Mouse (Mus musculus) E14TG2a.4 (cell line): ENCODE results near the gene St6galnac4.

Experiments
- H3K27me3 ChIP-seq: 2 replicates; pipeline ENCODE4 v1.6.1; 2014; ENCODE audit warnings: low read length, control low read depth; ENCODE audit not compliant: insufficient read depth
- H3K36me3 ChIP-seq: 2 replicates; pipeline ENCODE4 v1.6.1; 2014; ENCODE audit warnings: low read length, control low read depth; ENCODE audit not compliant: insufficient read depth
- H3K4me1 ChIP-seq: replicated peaks from 2 replicates; pipeline ENCODE4 v1.6.1; 2014; ENCODE audit warnings: low read depth, low read length, control low read depth
- H3K4me3 ChIP-seq: replicated peaks from 2 replicates; pipeline ENCODE4 v1.5.1; 2014; ENCODE audit warnings: mild to moderate bottlenecking, low read length
- H3K9me3 ChIP-seq: 2 replicates; pipeline ENCODE4 v1.6.1; 2014; ENCODE audit warnings: low read length, control low read depth
- CTCF ChIP-seq: conservative IDR thresholded peaks from 2 replicates; pipeline ENCODE4 v1.5.1; 2014; ENCODE audit warnings: low read length
- NANOG ChIP-seq: IDR thresholded peaks from 2 replicates; pipeline ENCODE4 v1.6.1; 2014; ENCODE audit warnings: borderline replicate concordance, low read length, mixed read lengths
- POU5F1 ChIP-seq: IDR thresholded peaks from 2 replicates; pipeline ENCODE4 v1.6.1; 2014; ENCODE audit warnings: low read length, borderline replicate concordance

The St6galnac4 gene

DNA sequence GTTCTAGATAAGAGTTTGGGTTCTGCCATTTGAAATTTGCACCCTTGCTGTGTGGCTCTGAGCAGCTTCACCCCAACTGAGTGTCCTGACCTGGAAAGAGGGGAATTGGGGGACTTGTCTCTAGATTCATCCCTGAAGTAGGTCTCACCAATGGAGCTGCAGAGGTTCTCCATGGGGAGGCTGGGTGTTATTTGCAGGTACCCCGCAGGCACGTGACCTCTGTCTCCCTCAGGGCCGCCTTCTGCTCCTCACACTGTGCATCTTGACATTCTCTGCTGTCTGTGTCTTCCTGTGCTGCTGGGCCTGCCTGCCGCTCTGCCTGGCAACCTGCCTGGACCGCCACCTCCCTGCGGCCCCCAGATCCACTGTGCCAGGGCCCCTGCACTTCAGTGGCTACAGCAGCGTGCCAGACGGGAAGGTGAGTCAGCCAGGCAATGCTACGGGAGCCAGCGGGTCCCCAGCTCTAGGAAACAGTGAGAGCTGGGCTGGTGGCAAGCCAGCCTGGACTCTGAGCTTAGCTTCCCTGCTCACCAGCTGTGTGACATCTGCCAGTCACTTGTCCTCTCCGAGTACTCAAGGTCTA is 2.4 kb downstream of the St6galnac4 start:
- peaks cover 13% of the 10 kb centered on the region; the same call in 1 of the 2 replicates for H3K36me3 ChIP-seq
- H3K4me1 ChIP-seq: peaks cover 53% of the 10 kb centered on the region
- no peaks in the 10 kb centered on the region for H3K9me3 ChIP-seq
- peak overlapping the region; percentile 72 for H3K4me3 ChIP-seq
- peaks cover 12% of the 10 kb centered on the region for H3K27me3 ChIP-seq
- no peak for TF ChIP-seq CTCF
- no peak for TF ChIP-seq NANOG
- TF ChIP-seq POU5F1: no peak

DNA sequence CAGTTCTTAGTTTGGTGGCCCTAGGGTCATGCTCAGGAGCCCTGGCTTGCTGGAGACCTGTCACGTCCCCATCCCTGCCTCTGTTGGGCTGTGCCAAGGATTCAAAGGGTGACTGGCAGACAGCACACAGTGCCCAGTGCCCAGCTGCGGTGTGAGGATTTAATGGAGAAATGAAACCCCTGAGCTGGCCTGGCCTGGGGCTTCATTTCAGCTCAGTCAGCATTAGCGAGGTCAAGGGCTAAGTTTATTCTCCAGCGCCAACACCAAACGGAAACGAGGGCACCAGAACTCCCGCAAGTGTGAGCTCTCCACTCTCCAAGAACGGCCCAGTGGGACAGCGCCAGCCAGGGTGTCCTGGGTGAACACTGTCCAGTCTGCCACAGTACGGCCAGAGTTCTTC is 3.3 kb downstream of the St6galnac4 start:
- TF ChIP-seq POU5F1 (no peak), NANOG (no peak), CTCF (no peak)
- Histone ChIP-seq H3K27me3 (peaks cover 12% of the 10 kb centered on the region), H3K36me3 (peaks cover 13% of the 10 kb centered on the region; the same call in 1 of the 2 replicates), H3K9me3 (no peaks in the 10 kb centered on the region), H3K4me3 (no peak overlapping the region), H3K4me1 (peaks cover 62% of the 10 kb centered on the region)

DNA sequence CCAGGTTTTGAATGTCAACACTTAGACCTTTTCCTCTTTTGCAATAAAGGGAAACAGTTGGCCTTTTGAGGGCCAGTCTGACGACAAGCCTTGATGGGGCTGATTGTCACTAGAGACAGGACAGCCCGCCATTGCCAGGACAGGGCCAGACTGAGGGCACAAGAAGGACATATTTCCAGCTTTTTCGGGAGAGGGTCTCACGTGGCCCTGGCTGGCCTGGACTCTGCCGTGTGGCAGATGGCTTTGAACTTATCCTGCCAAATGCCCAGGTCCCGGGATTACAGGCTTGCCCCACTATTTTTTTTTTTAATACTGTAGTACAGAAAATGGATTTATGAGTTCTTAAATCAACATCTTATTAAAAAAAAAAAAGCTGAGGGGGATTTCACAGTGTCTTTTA is 4.4 kb downstream of the St6galnac4 start:
- peaks cover 21% of the 10 kb centered on the region for H3K36me3 ChIP-seq
- H3K4me1 ChIP-seq: peaks cover 64% of the 10 kb centered on the region
- peaks cover 12% of the 10 kb centered on the region for H3K27me3 ChIP-seq
- H3K9me3 ChIP-seq: no peaks in the 10 kb centered on the region
- no peak overlapping the region for H3K4me3 ChIP-seq
- TF ChIP-seq POU5F1 (no peak), NANOG (no peak), CTCF (no peak)

DNA sequence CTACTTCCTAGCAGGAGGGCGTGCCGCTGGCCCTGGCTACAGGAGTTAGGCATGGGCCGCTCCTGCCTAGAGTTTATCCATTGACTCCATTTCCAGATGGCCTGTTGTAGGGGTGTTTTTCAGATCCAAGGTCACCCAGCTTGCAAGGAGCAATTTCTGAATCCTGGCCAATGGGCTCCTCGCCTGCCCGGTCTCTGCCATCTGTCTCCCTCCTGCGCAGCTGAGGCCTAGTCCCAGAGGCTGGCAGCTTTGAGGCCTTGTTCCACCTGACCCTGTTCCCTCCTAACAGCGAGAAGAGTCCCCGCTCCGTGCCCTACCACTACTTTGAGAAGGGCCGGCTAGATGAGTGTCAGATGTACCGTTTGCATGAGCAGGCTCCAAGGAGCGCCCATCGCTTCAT is 9.8 kb downstream of the St6galnac4 start:
- peaks cover 52% of the 10 kb centered on the region for H3K4me1 ChIP-seq
- H3K36me3 ChIP-seq: peaks cover 25% of the 10 kb centered on the region
- H3K9me3 ChIP-seq: no peaks in the 10 kb centered on the region
- H3K4me3 ChIP-seq: no peak overlapping the region
- TF ChIP-seq NANOG (no peak), CTCF (no peak), POU5F1 (no peak)
- H3K27me3 ChIP-seq: no peaks in the 10 kb centered on the region

DNA sequence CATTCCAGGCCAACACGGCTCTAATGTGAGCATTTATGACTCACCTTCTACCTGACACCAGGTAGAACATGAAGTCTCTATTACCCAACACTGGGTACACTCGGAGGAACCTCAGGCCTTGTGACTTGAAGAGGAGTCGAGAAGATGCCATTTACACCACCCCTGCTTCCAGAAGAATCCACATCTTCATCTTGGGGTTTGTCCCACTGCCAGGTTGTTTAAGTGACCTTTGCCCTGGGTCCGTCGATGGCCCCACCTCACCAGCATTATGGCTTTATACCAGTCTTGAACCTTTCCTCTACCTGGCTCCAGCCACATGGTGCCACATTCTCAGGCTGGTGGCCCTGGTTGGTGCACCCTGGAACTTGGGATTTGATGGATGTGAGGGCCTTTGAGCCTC is 10.4 kb downstream of the St6galnac4 start:
- Histone ChIP-seq H3K4me1 (peaks cover 57% of the 10 kb centered on the region), H3K9me3 (no peaks in the 10 kb centered on the region), H3K36me3 (peaks cover 25% of the 10 kb centered on the region), H3K4me3 (no peak overlapping the region), H3K27me3 (no peaks in the 10 kb centered on the region)
- TF ChIP-seq NANOG (no peak), CTCF (no peak), POU5F1 (no peak)

DNA sequence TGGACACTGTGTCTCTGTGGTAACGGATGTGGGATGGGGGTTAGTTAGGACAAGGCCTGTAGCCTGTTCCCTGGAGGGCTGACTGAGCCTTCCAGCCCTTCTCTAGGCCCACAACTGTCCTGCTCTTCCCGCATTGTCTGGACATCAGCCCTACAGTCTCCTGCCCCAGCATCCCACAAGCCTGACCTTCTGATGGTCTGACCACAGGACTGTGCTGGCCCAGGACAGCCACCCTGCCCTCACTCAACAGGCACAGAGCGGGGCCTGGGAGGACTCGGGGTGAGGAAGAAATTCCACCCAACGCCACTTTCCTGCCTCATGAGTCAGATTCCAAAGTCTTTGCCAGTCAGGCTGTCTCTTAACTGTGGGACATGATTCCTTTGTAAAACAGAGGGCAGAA is 10.8 kb downstream of the St6galnac4 start:
- H3K4me3 ChIP-seq: no peak overlapping the region
- peaks cover 25% of the 10 kb centered on the region for H3K36me3 ChIP-seq
- H3K27me3 ChIP-seq: no peaks in the 10 kb centered on the region
- peaks cover 58% of the 10 kb centered on the region for H3K4me1 ChIP-seq
- TF ChIP-seq POU5F1: no peak
- H3K9me3 ChIP-seq: no peaks in the 10 kb centered on the region

DNA sequence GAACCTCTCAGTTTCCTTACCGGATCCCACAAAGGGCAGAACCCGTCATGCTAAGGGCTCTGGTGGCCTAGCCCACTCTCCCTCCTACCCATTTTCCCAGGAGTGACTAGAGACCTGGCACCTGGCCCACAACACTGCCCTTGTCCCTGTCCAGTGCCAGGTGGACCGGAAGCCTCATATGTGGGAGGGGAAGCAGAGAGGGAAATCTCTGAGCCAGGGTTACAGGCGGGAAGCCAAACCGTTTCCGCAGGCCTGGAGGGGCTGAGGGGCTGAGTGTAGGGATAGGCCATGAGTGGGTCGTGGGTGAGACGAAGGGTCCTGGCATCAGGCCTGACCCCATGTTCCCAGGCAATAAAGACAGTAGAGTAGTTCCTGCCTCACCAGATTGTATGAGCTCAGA is 11.6 kb downstream of the St6galnac4 start:
- Histone ChIP-seq H3K4me1 (peaks cover 52% of the 10 kb centered on the region), H3K36me3 (peaks cover 25% of the 10 kb centered on the region), H3K4me3 (no peak overlapping the region), H3K27me3 (no peaks in the 10 kb centered on the region), H3K9me3 (no peaks in the 10 kb centered on the region)
- TF ChIP-seq POU5F1: no peak
- no peak for TF ChIP-seq NANOG
- no peak for TF ChIP-seq CTCF

DNA sequence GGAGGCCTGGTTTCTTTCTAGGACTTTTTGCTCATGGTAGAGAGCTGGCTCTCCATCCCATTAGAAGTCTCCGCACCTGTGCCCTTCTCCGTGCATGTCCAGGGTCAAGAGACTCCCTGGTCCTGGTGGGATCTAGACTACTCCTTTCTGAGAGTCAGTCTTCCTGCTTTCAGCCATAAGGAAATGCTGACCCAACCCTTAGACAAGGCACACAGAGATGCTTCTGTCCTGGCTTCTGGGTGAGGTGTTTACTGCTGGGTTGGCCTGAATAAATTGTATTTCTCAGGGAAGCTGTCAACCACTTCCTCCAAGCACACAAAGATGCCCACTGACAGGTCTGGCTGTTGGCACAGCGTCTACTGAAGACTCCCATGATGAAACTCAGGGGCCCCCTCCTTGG is 12.5 kb downstream of the St6galnac4 start, which contains the start of gene St6galnac6:
TSS of gene St6galnac6 (plus strand) at position 301 of the 400 bp plus-strand sequence.
- H3K36me3 ChIP-seq: peaks cover 25% of the 10 kb centered on the region
- H3K4me1 ChIP-seq: peaks cover 45% of the 10 kb centered on the region
- H3K27me3 ChIP-seq: no peaks in the 10 kb centered on the region
- H3K9me3 ChIP-seq: no peaks in the 10 kb centered on the region
- TF ChIP-seq NANOG (no peak), POU5F1 (no peak), CTCF (no peak)
- no peak within 1 kb of the TSS for H3K4me3 ChIP-seq

DNA sequence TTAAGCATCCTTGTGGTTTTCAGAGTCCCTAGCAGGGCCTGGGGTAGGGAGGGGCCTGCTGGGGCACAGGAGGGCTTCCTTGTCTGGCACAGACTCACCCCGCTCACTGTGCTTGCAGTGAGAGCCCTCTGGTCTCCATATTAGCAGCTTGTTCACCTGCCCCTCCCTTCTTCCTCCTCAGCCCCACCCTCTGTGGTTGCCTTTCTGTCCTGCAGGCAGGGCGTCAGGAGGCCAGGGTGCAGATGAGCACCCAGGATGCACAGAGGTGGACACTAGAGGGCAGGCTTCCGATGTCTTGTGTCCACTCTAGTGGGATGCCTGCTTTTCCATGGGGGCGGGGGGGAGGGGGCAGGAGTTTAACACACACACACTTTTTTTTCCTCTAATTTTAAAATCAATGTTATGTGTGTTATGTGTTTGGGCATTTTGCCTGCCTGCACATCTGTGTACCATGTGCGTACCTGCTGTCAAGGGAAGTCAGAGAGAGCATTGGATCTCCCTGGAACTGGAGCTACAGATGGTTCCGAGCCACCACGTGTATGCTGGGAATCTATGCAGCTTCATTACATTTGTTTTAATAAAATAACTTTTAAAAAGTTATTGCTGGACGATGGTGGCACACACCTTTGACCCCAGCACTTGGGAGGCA is 14.6 kb downstream of the St6galnac4 start:
- no peaks in the 10 kb centered on the region for H3K9me3 ChIP-seq
- H3K36me3 ChIP-seq: peaks cover 16% of the 10 kb centered on the region
- no peaks in the 10 kb centered on the region for H3K27me3 ChIP-seq
- TF ChIP-seq CTCF: peak; percentile 10; the same call in 1 of the 2 replicates
- no peak for TF ChIP-seq POU5F1
- TF ChIP-seq NANOG: no peak
- H3K4me1 ChIP-seq: peaks cover 46% of the 10 kb centered on the region
- H3K4me3 ChIP-seq: no peak overlapping the region
